Mouse (Mus musculus): Measurements from ENCODE around the gene Hs3st4.

The Hs3st4 gene

DNA sequence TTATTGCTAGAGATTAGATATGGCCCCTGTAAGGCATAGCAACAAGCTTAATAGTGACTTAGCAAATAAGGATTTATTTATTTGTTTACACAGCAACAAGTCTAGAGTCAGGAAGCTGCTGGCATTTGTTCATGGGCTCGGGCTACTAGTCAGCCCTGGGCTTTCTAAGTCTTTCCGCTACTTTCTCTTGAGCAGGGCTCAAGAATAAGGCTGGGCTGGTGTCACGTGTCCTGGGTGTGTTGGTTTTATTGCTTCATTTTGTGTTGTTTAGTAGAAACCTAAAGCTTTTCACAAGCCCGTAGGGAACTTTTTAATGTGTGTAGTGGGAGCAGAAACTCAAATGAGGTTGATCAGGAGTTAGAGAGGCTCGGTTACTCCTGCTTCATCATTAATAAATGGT lies 153.5 kb downstream of the Hs3st4 start:
- DNase-seq (ENCODE audit: low spot score in 2 of 2), result no peak

DNA sequence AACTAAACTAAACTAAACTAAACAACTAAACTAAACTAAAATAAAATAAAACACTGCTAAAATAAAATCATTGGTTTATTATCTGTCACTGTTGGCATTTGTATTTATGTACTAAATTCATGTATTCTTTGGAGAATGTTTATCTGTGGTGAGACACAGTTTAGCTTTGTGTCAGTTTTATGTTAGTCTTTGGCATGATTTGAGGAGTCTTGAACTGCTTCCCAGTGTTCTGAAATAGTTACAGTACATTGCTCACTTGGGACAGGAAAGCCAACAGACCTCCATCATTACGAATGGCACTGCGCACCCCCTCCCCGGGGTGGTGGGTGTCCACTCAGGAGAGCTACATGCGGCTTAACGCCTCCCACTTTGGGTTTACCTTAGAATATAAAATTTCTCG lies 158.6 kb downstream of the Hs3st4 start:
- no peak for DNase-seq (ENCODE audit: low spot score in 2 of 2)

DNA sequence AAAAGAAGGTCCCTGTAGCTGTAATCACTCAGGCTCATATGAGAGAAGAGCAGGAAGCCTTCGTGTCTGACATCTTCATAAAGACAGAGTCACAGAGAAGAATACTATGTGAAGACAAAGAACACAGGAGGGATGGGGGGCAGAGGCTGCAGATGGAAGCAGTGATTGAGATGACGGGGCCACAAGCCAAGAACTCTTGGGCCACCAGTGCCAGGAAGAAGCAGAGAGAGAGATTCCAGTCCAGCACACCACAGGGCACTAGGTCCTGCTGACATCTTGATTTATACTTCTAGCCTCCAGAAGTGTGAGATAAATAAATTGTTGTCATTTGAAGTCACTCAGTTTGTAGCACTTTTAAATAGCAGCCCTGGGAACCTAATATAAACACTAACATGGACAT lies 168.2 kb downstream of the Hs3st4 start:
- DNase-seq (ENCODE audit: low spot score in 2 of 2), result no peak

DNA sequence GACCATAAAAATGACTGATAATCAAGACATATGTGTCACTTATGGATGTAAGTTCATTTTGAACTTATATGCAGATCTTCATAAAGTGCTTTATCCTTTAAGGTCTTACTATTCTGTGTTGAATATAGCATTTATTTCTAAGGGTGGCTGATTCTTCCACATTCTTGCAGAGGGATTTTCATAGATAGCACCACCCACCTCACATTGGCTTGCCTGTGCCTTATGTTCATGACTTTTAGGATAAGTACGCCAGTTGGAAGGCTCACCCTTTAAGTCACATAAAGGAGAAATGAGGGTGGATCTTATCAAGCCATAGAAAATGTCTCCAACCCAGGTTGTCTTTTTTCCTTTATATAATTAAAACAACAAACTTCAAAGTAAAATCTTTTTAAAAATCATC lies 180.6 kb downstream of the Hs3st4 start:
- DNase-seq (ENCODE audit: low spot score in 2 of 2), result no peak

DNA sequence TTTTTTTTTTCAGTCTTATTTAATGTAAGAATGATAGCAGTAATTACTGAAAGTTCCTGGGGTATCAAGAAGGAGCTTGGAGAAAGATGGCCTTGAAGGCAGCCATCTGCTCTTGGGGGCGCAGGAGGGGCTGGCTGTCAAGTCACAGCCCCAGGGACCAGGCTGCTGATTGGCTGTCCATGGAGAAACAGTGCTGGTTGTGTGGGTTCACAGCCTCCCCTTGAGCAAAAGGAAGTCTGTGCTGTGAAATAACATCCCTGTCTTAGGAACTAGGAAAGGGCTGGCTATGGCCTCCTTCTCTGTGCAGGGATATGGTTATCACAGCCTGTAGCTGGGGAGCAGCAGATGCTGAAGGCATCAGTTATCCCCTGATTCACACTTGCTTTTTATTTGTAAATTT lies 183.6 kb downstream of the Hs3st4 start:
- no peak for DNase-seq (ENCODE audit: low spot score in 2 of 2)

DNA sequence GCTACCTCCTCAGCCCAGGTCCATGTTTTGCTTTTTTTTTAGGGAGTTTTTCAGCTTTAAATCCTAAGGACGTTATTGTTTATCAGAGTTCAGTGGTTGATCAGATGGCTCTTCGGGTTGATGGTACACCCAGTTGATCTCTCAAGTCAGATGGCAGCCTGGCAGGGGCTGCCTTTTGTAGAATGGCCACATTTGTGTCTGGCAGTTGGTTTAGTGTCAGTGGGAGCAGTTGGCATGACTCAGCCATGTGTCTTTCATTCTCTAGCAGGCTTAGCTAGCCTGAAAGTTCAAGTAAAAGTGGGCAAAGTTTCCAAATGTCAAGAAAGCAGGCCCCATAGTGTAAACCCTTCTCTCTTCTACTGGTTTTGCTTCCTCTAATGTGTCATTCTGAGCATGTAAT lies 186.1 kb downstream of the Hs3st4 start:
- DNase-seq (ENCODE audit: low spot score in 2 of 2), result no peak

DNA sequence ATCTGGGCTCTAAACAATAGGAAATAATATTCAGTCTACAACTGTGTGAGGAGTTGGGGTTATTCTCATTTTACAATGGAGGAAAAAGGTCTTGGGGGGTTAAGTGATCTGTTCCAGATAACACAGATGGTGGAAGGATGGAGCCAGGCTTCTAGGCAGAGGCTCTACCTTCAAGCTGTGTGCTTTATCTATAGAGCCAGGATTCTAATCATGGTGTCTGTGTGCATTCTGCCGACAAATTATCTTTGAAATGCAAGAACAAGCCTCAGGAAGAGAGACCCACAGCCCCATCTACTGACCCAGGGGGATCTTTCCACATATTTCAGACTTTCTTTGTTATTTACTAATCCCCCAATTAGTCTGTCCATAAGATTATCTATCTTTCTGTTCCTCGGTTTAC lies 187.3 kb downstream of the Hs3st4 start:
- DNase-seq (ENCODE audit: low spot score in 2 of 2), result no peak

DNA sequence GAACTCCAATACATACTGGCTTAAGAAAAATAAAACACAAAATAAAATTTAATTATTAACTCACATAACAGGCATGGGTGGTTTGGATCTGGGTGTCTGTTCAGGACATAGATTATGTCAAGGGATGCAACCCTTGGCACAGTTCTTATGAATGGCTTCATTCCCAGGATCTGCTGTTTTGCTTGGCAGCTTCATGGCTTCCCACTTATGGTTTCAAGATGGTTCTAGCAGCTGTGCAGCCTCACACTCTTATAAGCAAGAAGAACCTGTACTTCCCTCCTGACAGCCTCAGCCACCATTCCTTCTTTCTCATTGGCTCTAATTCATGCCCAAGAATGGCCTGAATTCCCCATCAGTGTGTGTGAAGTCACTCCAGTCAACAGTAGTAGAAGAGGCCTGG lies 189.3 kb downstream of the Hs3st4 start:
- no peak for DNase-seq (ENCODE audit: low spot score in 2 of 2)

DNA sequence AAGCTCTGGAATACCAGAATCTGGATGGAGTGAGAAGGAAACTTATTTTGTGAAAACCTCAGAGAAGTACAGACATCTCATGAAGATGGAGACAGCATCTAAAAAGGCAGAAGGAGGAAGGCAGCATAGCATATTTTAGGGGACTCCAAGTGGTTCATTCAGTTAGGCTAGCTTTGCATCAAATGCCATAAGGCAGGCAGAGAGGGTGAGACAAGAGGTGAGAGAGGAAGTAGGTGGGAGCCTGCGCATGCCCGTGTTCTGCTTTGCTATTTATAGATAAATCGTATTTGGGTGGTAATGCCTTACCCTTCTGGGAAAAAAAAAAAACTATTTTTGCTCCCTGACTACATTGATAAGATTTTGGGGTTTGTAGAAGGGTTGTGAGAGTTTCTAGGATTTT lies 198.3 kb downstream of the Hs3st4 start:
- DNase-seq (ENCODE audit: low spot score in 2 of 2), result no peak

DNA sequence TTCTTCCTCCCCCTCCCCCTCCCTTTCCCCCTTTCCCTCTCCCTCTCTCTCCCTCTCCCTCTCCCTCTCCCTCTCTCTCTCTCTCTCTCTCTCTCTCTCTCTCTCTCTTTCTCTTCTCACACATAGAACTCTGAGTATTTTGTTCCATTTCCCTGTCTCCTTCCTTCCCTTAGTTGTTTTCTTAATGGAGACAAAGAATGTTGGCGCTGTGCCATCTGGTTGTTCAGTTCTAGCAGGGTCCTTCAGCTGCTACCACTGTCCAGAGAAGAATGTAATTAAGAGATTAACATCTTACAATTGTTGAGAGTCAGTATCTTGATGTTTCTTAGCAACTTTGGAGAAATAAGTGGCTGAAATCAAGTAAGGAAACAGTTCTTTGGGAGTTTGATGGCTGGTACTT lies 202.0 kb downstream of the Hs3st4 start:
- DNase-seq (ENCODE audit: low spot score in 2 of 2), result no peak

DNA sequence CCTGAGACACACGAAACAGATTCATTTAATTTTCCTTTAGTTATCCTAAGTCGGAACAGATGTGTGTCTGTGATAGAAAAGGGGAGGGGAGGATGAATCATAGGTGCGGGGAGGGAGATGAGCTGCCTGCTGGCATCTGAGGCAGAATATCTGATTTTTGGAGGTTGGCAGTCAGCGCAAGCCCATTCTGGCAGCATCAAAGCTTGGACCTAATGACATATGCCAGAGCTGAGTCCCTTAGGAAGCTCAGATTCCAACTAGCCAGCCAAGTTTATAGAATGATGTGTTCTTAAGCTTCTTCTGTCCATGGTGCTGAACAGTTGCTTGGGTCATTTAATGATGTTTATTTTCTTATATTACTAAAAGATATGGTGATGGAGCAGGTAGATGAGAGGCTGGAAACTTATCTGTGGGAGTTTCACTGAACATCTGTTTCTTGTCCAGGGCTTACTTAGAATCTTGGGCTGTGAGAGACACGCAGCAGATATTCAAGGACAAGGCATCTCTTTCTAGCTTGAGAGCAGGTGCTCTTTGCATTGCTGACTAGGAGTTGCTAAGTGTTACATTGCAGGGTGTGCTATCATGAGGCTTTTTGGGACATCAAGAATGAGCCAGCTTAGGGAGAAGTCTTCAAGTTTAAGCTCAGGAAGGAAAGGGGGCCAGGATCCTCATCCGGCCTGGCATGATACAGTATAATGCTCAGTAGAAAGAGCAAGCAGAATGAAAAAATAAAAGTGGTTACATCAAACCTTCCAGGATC lies 216.3 kb downstream of the Hs3st4 start:
- DNase-seq (ENCODE audit: low spot score in 2 of 2), result no peak

DNA sequence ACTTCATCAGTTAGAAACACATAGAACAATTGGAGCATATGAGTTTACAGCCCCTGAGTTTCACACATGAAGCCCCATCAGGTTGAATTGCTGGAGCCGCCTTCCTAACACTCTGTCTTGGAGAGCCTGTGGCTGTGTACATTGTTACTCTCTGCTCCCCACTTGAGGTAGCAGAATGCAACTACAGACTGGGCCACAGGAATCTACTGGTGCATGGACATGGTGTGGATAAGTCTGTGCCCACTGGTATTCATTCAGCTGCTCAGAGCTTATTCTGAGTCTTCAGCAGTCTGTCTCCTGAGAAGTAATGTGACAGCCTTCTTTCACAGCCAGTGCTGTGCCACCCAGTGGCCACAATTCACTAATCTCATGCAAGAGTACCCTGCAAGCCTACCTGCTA lies 234.3 kb downstream of the Hs3st4 start:
- no peak for DNase-seq (ENCODE audit: low spot score in 2 of 2)

DNA sequence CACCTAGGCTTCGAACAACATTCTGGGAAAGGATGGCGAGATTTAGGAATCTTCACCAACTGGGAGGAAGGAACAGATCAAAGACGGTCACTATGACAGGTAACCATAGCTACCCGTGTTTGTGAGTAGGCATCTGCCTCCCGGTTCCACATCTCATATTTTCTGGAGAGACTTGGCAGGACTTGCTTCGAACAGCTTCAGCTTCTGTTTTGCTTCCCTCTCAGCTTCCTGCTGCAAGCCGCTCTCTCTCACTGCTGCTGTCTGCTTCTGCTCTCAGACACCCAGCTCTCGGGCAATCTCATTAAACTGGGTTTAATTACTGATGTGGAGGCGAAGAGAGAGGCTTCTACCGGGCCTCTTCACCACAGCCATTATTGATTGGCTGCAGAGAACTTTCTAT lies 237.9 kb downstream of the Hs3st4 start:
- DNase-seq (ENCODE audit: low spot score in 2 of 2), result no peak

DNA sequence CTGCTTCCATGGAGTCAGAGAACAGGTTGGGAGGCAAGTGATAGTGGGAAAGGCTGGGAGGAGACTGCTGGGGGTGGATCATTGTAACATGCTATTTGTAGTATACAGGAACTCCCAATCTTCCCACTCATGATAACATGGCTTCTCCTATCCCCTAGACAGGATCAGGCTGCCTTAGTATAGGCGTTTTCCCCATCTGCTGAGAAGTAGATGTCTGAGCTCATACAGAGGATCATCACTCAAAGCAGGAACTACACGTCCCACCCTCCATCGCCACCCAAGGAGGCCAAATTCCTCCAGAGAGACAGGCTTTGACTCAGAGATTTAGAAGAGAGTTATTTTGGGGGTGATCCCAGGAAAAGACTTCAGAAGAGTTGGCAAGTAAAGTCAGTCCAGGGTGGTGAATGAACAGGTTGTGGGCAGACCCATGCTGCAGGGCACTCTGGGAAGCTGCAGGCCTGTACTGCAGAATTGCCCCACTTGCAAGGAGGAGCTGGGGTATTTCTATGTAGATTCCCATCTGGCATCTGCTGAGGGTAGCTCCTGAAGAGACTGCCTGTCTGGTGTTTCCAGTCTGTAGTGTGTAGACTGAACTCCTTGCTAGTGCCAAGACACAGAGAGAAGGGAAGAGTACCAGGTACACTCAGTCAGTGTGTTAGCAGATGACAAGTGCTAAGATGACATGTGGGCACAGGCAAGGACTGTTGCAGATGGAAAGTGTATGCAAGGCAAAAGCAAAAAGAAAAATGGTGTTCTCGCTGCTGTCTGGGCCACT lies 255.4 kb downstream of the Hs3st4 start:
- no peak for DNase-seq (ENCODE audit: low spot score in 2 of 2)

DNA sequence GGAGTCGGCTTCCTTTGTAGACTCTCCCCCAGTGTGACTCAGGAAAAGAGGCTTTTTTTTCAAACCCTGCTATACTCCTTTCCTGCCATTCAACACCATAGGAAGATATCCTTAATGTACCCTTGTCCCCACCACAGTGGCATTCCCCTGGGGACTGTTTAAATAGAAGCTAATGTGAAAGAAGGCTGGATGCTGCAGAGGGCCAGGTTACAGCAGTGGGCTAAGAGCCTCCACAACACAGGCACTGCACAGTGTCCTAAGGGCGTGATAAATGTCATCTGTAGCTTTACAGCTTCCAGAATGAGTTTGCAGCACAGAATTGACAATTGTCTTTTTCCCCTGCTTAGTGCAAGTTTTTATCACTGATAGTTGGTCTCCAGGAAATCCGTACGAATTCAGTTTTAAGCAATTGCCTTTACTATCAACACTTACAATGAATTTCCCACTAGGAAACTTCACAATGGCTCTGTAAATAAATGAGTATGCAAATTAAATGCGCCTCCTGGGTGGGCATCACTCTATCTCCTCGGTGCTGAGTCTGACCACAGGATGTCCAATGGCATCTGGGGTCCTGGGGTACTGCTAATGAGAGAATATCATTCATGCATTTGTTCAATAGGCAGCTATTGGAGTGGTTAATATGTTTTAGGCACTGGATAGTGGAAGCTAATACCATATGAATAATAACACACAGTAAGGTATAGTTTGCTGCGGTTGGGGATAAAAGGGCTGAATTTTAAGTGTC lies 257.4 kb downstream of the Hs3st4 start:
- DNase-seq (ENCODE audit: low spot score in 2 of 2), result no peak

DNA sequence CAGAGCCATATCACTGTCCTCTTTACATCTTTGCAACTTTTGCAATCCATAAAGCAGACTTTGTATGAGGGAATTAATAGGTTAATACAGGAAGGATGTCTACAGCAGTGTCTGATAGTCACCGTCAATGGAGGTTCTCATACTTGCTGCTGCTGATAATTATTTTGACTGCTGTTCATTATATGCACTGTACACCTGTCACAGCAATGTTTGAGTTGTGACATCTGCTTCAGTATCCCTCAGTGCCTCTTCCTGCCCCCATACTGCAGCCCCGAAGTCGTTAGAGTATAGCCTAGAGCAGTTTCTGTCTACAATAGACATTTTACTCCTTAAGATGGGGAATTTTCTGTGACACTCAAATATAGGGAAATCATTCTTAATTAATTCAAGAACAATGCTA lies 267.2 kb downstream of the Hs3st4 start:
- DNase-seq (ENCODE audit: low spot score in 2 of 2), result no peak

DNA sequence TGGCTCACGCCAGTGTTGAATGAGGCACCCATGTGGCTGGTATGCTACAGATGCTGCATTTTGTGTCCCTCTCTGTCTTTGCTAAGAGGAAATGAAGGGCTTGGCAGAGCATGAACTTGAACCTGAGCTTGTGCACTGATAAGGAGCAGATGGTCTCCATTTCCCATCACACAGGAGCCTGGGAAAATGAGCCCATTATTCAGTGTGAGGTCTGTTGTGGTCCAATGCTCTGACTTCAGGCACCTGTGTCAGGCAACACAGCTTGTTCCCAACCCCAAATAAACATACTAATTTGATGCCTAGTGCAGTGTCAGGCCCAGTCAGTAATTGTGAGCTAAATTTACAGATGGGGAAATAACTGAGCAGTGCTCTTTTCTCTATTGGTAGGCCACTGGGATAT lies 267.9 kb downstream of the Hs3st4 start:
- no peak for DNase-seq (ENCODE audit: low spot score in 2 of 2)

DNA sequence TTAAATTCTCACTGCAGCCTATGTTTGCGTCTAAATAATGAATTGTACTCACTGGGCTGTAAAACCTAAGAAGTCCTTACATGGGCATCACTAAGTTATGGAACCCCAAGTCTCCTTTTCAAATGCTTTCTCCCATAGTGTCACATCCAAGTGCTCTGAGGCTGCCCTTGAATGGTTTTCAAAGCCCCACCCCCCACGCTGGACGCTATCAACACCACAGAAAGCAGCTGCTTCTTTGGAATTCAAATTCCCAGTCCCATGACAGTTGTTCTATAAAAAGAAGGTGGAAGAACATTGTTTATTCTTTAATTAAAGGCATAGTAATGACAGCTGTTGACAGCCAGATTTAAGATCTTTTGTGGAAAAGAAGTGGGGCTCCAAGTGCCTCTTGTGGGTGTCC lies 275.8 kb downstream of the Hs3st4 start:
- no peak for DNase-seq (ENCODE audit: low spot score in 2 of 2)

DNA sequence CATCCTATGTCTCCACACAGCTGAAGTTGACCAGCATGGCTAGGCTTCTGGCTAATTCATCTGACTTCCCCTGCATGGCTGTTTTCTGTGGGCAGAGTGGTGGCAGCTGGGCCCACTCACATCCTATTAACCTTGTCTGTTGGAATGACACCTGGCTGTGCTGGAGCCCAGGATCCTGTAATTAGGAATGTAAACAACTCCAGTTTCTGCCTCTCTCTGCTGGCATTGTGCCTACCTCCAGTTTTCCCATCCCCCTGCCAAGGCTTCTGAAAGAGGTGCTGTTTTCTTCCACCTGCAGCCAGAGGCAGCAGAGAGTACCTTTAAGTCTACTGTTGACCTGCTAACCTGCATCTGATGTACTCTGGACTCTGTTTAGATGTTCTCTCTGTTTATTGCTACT lies 288.1 kb downstream of the Hs3st4 start:
- DNase-seq (ENCODE audit: low spot score in 2 of 2), result no peak

DNA sequence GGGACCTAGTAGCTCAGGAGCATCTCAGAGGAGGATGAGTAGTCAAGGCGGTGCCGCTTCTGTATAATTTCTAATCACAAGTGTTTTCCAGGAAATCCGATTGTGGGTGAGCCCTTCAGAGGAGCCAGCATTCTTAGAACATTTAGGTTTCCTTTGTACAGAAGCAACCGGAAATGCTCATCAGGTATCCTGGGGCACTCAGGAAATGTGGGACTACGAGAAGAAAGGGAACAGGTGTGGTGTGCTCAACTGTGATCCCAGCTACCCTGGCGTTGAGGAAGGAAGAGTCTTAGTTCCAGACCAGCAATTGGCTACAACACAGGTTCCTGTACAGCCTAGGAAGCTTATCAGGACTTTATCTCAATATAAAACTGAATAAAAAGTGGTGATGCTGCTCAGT lies 307.2 kb downstream of the Hs3st4 start:
- DNase-seq (ENCODE audit: low spot score in 2 of 2), result no peak

DNA sequence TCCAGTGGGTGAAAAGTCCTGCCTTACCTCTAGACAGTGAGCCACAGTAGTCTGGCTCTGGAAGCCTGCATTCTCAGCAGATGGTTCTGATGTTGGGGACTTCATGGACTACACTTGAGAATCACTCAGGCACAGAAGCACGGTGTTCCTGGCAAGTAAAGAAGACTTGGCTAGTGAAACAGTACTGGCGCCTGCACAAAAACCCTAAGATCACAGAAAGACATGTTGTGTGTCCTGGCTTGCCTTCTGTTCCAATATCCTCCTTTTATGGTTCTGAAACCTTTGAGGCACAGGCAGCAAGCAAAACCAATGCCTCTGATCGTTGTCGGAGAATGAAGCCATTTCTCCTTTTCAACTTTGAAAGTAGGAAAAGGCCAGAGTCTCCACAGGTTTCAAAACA lies 336.8 kb downstream of the Hs3st4 start:
- no peak for DNase-seq (ENCODE audit: low spot score in 2 of 2)

DNA sequence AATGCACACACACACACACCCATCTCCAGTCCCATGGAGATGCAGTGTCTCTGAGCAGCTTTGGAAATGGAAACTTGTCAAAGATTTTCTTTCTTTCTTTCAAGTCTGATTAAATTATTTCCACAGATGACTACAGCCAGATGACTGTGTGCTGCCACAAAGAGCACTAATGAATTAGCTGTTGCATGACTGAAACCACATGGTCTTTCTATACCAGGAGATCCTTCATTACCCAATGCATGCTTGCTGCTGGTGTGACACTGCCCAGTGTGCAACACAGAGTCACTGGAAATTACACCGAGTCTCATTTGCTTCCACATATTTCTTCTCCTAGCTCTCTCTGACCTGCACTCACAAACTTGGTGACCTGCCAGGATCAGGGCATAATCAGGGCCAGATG lies 353.0 kb downstream of the Hs3st4 start:
- DNase-seq (ENCODE audit: low spot score in 2 of 2), result no peak

DNA sequence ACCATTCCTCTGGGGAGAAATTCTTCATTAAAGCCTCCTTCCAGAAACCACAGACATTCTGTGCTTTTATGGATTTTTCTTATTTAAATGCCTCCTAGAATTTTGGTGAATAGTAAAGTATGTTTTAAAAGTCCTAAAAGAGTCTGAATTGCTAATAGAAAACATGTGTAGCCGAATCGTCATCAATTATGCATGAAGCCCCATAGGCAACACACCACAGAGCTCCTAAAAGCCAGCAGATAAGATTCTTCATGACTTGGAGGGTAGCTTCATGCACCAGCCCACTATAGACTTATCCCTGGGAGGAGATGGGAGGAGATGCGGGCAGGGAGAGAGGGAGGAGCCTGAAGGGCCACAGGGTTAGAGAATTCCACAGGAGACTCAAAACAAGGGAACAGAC lies 358.8 kb downstream of the Hs3st4 start:
- DNase-seq (ENCODE audit: low spot score in 2 of 2), result no peak

Data from spleen, postnatal 10 days (tissue).